Comparison of ENCODE assay signal across 15 mouse cellular contexts in genomic region chr5:32403082-32403953, GRCm38 (mm10). TPM values are rescaled to one million over a fixed set of nuclear protein-coding genes. Genes with fewer than 3 reads are reported as not detected.
DNase-seq lines count a peak whose midpoint lies in the region; ATAC-seq lines count a peak whose summit lies in the region.
"Had no signal": no experiment of that assay in that cellular context is flagged by ENCODE, and none has a peak within 500 bp of the region (broad histone marks: within the 10 kb centered on the region; RNA-seq: fewer than 3 reads in every experiment).

No protein-coding gene starts in this region.

- H3K4me2 ChIP-seq in embryonic facial prominence, embryonic 11.5 days (ENCODE audit: low read depth, low read length) = no peak overlapping the region
- H3K4me2 ChIP-seq in kidney, embryonic 16.5 days (replicated peaks; ENCODE audit: low read depth, low read length) = no peak overlapping the region
- H3K4me2 ChIP-seq in stomach, embryonic 16.5 days (ENCODE audit: low read depth, low read length) = no peak overlapping the region
- H3K4me2 ChIP-seq: limb, embryonic 15.5 days had no signal

- H3K9ac ChIP-seq in embryonic facial prominence, embryonic 11.5 days (replicated peaks; ENCODE audit: low read length) = no peak overlapping the region
- H3K9ac ChIP-seq in kidney, embryonic 16.5 days (replicated peaks; ENCODE audit: low read length) = no peak overlapping the region
- 0 out of 2 replicates have a peak overlapping the region, but pooled peaks have one; percentile 7 for H3K9ac ChIP-seq in stomach, embryonic 16.5 days (ENCODE audit: low read length)
- H3K9ac ChIP-seq: limb, embryonic 15.5 days had no signal

- H3K27me3 ChIP-seq in embryonic facial prominence, embryonic 11.5 days (ENCODE audit: control insufficient read depth, insufficient read depth, low read length) = no peaks in the 10 kb centered on the region
- H3K27me3 ChIP-seq in embryonic facial prominence, embryonic 10.5 days (replicated peaks; ENCODE audit: low read depth, poor library complexity, severe bottlenecking) = no peaks in the 10 kb centered on the region
- H3K27me3 ChIP-seq in kidney, embryonic 16.5 days (ENCODE audit: insufficient read depth, low read length) = no peaks in the 10 kb centered on the region
- no peaks in the 10 kb centered on the region for H3K27me3 ChIP-seq in stomach, embryonic 16.5 days (ENCODE audit: control insufficient read depth, insufficient read depth, low read length)
- H3K27me3 ChIP-seq: limb, embryonic 15.5 days had no signal

- no peaks in the 10 kb centered on the region for H3K9me3 ChIP-seq in embryonic facial prominence, embryonic 11.5 days (replicated peaks; ENCODE audit: control insufficient read depth, low read length)
- no peaks in the 10 kb centered on the region for H3K9me3 ChIP-seq in embryonic facial prominence, embryonic 10.5 days
- H3K9me3 ChIP-seq in kidney, embryonic 16.5 days (ENCODE audit: low read length) = no peaks in the 10 kb centered on the region
- H3K9me3 ChIP-seq in stomach, embryonic 16.5 days (replicated peaks; ENCODE audit: control insufficient read depth, low read length) = no peaks in the 10 kb centered on the region
- H3K9me3 ChIP-seq: G1E; limb, embryonic 15.5 days had no signal

- 0 out of 2 replicates have a peak, but pooled peaks have one; percentile 29 for ATAC-seq in embryonic facial prominence, embryonic 11.5 days (replicated peaks; ENCODE audit: insufficient number of reproducible peaks, low FRiP score, low TSS enrichment, low read depth)
- ATAC-seq in kidney, embryonic 16.5 days (ENCODE audit: low FRiP score, low TSS enrichment) = peak; percentile 86
- peak; percentile 64 for ATAC-seq in stomach, embryonic 16.5 days (ENCODE audit: insufficient read depth, low FRiP score)
- ATAC-seq in erythroblast, adult 5-6 weeks (replicated peaks; ENCODE audit: low FRiP score, poor library complexity, severe bottlenecking) = no peak
- ATAC-seq: activated CD4-positive, CD25-positive, alpha-beta regulatory T cell, adult 4 months had no signal

- no peaks in the 10 kb centered on the region for H3K36me3 ChIP-seq in embryonic facial prominence, embryonic 11.5 days (replicated peaks; ENCODE audit: control insufficient read depth, insufficient read depth, low read depth, low read length)
- no peaks in the 10 kb centered on the region for H3K36me3 ChIP-seq in embryonic facial prominence, embryonic 10.5 days (replicated peaks)
- H3K36me3 ChIP-seq in kidney, embryonic 16.5 days (ENCODE audit: insufficient read depth, low read length) = no peaks in the 10 kb centered on the region
- no peaks in the 10 kb centered on the region for H3K36me3 ChIP-seq in stomach, embryonic 16.5 days (ENCODE audit: control insufficient read depth, insufficient read depth, low read length)
- H3K36me3 ChIP-seq: G1E; limb, embryonic 15.5 days had no signal

- DNase-seq in embryonic facial prominence, embryonic 11.5 days (ENCODE audit: low spot score) = peak; percentile 28
- DNase-seq in embryonic facial prominence, embryonic 10.5 days (ENCODE audit: low spot score) = no peak
- DNase-seq in kidney, adult 18-20 months = no peak
- DNase-seq in right cerebral cortex, adult 2 months (ENCODE audit: low spot score in 2 of 2) = peak; percentile 21 to 33
- DNase-seq in right cerebral cortex, postnatal 14 days = no peak
- DNase-seq: cerebellum, postnatal 10 days; heart, adult 18-20 months; lung, postnatal 36 days; thymus, adult 18-20 months had no signal

- H3K4me3 ChIP-seq in embryonic facial prominence, embryonic 11.5 days (ENCODE audit: low read depth, low read length) = no peak overlapping the region
- H3K4me3 ChIP-seq in embryonic facial prominence, embryonic 10.5 days = no peak overlapping the region
- no peak overlapping the region for H3K4me3 ChIP-seq in kidney, embryonic 16.5 days (ENCODE audit: low read length)
- H3K4me3 ChIP-seq in stomach, embryonic 16.5 days (replicated peaks; ENCODE audit: low read length) = no peak overlapping the region
- H3K4me3 ChIP-seq: limb, embryonic 15.5 days had no signal

- WGBS in embryonic facial prominence, embryonic 11.5 days = 76% methylated on average over 9 of the region's 9 CpGs
- 74% methylated on average over 9 of the region's 9 CpGs for WGBS in embryonic facial prominence, embryonic 10.5 days
- WGBS in kidney, embryonic 16.5 days = 38% methylated on average over 9 of the region's 9 CpGs
- 37% methylated on average over 9 of the region's 9 CpGs for WGBS in stomach, embryonic 16.5 days

- no peaks in the 10 kb centered on the region for H3K4me1 ChIP-seq in embryonic facial prominence, embryonic 11.5 days (ENCODE audit: control insufficient read depth, insufficient read depth, low read length)
- H3K4me1 ChIP-seq in embryonic facial prominence, embryonic 10.5 days = peaks cover 10% of the 10 kb centered on the region
- no peaks in the 10 kb centered on the region; the same call in 1 of the 2 replicates for H3K4me1 ChIP-seq in kidney, embryonic 16.5 days (ENCODE audit: insufficient read depth, low read length)
- peaks cover 37% of the 10 kb centered on the region for H3K4me1 ChIP-seq in stomach, embryonic 16.5 days (ENCODE audit: control insufficient read depth, insufficient read depth, low read length)

- H3K27ac ChIP-seq in embryonic facial prominence, embryonic 11.5 days (replicated peaks; ENCODE audit: low read depth, low read length) = no peak overlapping the region
- no peak overlapping the region for H3K27ac ChIP-seq in embryonic facial prominence, embryonic 10.5 days (replicated peaks)
- H3K27ac ChIP-seq in kidney, embryonic 16.5 days (ENCODE audit: low read length) = no peak overlapping the region
- peak overlapping the region; percentile 68 for H3K27ac ChIP-seq in stomach, embryonic 16.5 days (ENCODE audit: low read length)
- H3K27ac ChIP-seq: limb, embryonic 15.5 days had no signal

RNA-seq across cellular contexts. Expression of gene Ppp1cb, which starts 55.3 kb away (rescaled TPM):
- polyA plus RNA-seq in embryonic facial prominence, embryonic 11.5 days (2014; fragmentation: Nextera tagmentation; extraction: Ambion mirVana) = 238 and 266 TPM in 2 replicates
- 217 and 227 TPM in 2 replicates for polyA plus RNA-seq in embryonic facial prominence, embryonic 10.5 days (2016; fragmentation: Nextera tagmentation; extraction: Ambion mirVana)
- 190 and 195 TPM in 2 replicates for polyA plus RNA-seq in kidney, embryonic 16.5 days (2015; fragmentation: Nextera tagmentation; extraction: Ambion mirVana)
- 246 and 251 TPM in 2 replicates for polyA plus RNA-seq in stomach, embryonic 16.5 days (2015; fragmentation: Nextera tagmentation; extraction: Ambion mirVana)
- 473 and 522 TPM in 2 replicates for total RNA-seq in erythroblast, adult 5-6 weeks (2015; ENCODE audit: low replicate concordance)
- 929 and 957 TPM in 2 replicates for total RNA-seq in erythroblast, adult 5-6 weeks (2017; ENCODE audit: low replicate concordance)

Comparison
In these comparisons a context has a peak if more than half of its experiments do, and no peak if none do; other contexts are left out.
1. DNase-seq: peak in embryonic facial prominence, embryonic 11.5 days (single experiment) and right cerebral cortex, adult 2 months (2 of 2); none in embryonic facial prominence, embryonic 10.5 days (single experiment), kidney, adult 18-20 months (single experiment) and right cerebral cortex, postnatal 14 days (single experiment).